Mouse (Mus musculus): Measurements from ENCODE around the gene Il1rap.

DNA sequence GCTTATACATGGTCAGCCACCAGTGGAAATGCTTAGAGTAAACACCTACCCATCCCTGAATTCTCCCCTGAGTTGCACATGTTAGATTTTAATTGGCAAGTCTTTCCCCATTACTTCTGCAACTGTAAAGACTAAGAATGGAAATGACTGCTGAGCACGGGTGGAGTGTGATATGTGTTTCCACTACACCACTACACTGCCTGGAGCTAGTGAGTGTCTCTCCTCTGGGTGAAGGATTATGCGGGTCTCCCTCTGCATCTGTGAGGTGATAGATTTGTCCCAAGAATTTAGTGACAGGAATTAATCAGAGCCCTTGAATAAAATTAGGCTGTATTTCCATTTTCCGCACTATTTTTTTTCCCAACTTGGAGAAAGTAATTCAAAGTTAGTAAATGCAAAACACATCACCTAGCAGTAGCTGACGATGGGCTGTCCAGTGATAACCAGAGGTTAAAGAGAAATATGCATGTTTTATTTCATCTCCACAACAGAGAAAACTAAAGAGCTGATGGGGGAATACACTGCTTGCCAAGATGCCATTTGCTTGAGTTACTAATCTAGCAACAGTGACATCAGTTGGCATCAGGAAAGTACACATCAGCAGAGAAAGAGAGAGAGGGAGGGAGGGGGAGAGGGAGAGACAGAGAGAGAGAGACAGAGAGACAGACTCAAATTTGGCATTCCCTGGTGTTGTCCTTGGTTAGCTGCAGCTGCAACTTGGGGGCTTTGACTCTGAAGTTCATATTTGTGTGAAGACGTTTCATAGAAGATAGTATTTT, 132.2 kb downstream of the Il1rap start:
- TF ChIP-seq CTCF (IDR thresholded peaks at IDR 0.05 in 2 of 3, conservative IDR thresholded peaks at IDR 0.05 in 1 of 3; ENCODE audit: control insufficient read depth in 1 of 3, insufficient read depth in 1 of 3, low read depth in 2 of 3, low read length in 3 of 3, poor library complexity in 1 of 3, severe bottlenecking in 1 of 3) (no peak), POLR2AphosphoS2 (IDR thresholded peaks at IDR 0.05; ENCODE audit: low read length) (no peak), E2F4 (IDR thresholded peaks at IDR 0.05; ENCODE audit: borderline replicate concordance, low read depth, low read length) (no peak), USF1 (IDR thresholded peaks at IDR 0.05; ENCODE audit: low read depth, low read length) (no peak), SIN3A (IDR thresholded peaks at IDR 0.05; ENCODE audit: low read length) (no peak), MAX (IDR thresholded peaks at IDR 0.05; ENCODE audit: low read length) (no peak), EP300 (IDR thresholded peaks at IDR 0.05; ENCODE audit: low read depth in 1 of 2, low read length in 2 of 2) (no peak), BHLHE40 (IDR thresholded peaks at IDR 0.05; ENCODE audit: borderline replicate concordance, low read depth, low read length) (no peak), MAFK (IDR thresholded peaks at IDR 0.05; ENCODE audit: borderline replicate concordance, low read depth, low read length) (no peak), POLR2A (IDR thresholded peaks at IDR 0.05; ENCODE audit: control insufficient read depth in 1 of 2, insufficient read depth in 1 of 2, low read depth in 1 of 2, low read length in 2 of 2, poor library complexity in 1 of 2) (no peak), ETS1 (IDR thresholded peaks at IDR 0.05; ENCODE audit: low read depth, low read length) (no peak)

All from MEL (cell line).